Mouse (Mus musculus): ENCODE results near the gene Slc26a1. TPM values are rescaled to one million over a fixed set of nuclear protein-coding genes. Genes with fewer than 3 reads are reported as not detected.

The Slc26a1 gene
- total and polyA plus RNA-seq, 2 experiments from 2014 or later, result 3.9 to 6.9 TPM

DNA sequence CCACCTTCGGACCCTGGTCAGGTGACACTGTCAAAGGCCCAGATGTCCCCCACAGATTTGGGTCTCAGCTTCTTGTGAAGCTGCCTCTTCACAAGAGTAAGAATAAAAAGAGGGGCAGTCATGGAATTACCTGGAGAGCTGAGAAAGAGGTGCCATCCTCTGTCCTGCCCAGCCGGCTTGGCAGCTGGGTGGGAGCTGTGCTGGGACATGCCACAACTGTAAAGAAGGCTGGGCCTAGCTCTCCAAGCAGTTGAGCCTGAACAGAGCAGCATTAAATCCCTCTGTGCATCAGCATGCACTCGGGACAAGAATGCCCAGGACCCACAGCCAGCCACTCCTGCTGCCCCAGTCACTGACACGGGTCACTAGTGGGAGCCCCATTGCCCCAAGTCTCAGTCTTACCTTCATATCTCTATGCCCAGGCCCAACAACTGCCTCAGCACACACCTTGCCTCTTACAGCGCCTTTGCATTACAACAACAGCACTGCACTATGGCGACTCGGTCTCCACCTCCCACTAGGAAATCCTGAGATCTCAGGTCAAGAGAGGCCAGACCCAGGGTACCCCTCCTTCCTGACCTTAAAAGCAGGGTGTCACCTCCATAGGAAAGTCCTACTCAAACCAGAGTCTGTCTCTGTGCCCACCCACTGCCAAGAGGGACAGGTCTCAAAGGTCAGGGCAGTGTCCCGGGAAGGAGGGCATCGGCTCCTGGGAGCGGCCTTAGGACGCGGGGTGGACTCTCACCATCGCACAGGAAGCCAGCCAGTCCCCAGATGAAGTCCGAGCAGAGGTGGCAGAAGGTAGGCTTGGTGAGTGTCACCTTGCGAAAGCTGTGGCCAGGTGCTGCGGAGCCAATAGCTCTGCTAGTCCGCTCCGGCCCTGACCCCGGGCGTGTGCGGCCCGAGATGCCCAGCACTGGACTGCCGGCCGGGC, 15.4 kb downstream of the Slc26a1 start, which contains the start of gene Idua:
TSS of gene Idua (plus strand) at position 634 of the 934 bp plus-strand sequence.
- no peak for DNase-seq
- Histone ChIP-seq H3K4me3 (ENCODE audit: low read depth, low read length) (peak within 1 kb of the TSS; percentile 88), H3K4me1 (ENCODE audit: insufficient read depth) (peaks cover 8% of the 10 kb centered on the region), H3K9me3 (ENCODE audit: low read length) (no peaks in the 10 kb centered on the region), H3K27me3 (ENCODE audit: insufficient read depth, low read length) (no peaks in the 10 kb centered on the region), H3K36me3 (ENCODE audit: insufficient read depth) (peaks cover 27% of the 10 kb centered on the region), H3K9ac (peak within 1 kb of the TSS; percentile 93), H3K27ac (ENCODE audit: low read depth, low read length) (peak within 1 kb of the TSS; percentile 40; the same call in 1 of the 2 replicates), H3K4me2 (ENCODE audit: low read depth) (peak within 1 kb of the TSS; percentile 96)
- TF ChIP-seq CTCF (IDR thresholded peaks at IDR 0.05; ENCODE audit: low read depth), result no peak
- peak; percentile 40; the same call in 1 of the 2 replicates for ATAC-seq
- 12% methylated on average over 24 of the region's 24 CpGs for WGBS

DNA sequence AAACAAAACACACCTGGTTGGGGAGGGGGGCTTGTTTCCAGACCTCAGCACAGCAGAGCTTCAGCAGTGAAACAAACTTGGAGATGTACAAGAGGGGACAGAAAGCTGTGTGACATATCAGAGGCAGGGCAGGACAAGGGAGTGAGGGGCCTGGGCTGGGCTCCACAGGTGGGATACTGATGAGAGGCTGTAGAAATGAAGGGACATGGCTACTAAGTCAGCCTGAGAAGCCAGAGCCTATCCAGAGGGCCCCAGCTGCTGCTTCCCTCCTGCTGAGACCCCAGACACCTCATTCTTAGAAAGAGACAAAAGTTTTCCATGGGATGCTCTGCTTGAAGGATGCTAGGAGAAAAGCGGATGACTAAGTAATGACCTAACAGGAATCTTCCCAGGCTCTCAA, 16.8 kb downstream of the Slc26a1 start:
- ATAC-seq, result no peak
- WGBS, result 71% methylated on average over 1 of the region's 1 CpGs
- no peak for DNase-seq

GRCm38 (mm10) chr5:108657406-108657805, 18.0 kb downstream of the Slc26a1 start:
- no peak for TF ChIP-seq CTCF (IDR thresholded peaks at IDR 0.05; ENCODE audit: low read depth)
- Histone ChIP-seq H3K4me3 (ENCODE audit: low read depth, low read length) (no peak overlapping the region), H3K9me3 (ENCODE audit: low read length) (no peaks in the 10 kb centered on the region), H3K4me2 (ENCODE audit: low read depth) (no peak overlapping the region), H3K27me3 (ENCODE audit: insufficient read depth, low read length) (no peaks in the 10 kb centered on the region), H3K27ac (ENCODE audit: low read depth, low read length) (no peak overlapping the region), H3K36me3 (ENCODE audit: insufficient read depth) (peaks cover 52% of the 10 kb centered on the region), H3K4me1 (ENCODE audit: insufficient read depth) (peaks cover 8% of the 10 kb centered on the region), H3K9ac (no peak overlapping the region)
- no peak for DNase-seq
- ATAC-seq, result no peak
- 84% methylated on average over 5 of the region's 5 CpGs for WGBS

More for the DNA sequence above, 16.8 kb downstream of the Slc26a1 start:
- Histone ChIP-seq H3K9me3 (ENCODE audit: low read length) (no peaks in the 10 kb centered on the region), H3K27ac (ENCODE audit: low read depth, low read length) (no peak overlapping the region), H3K9ac (no peak overlapping the region; the same call in 1 of the 2 replicates), H3K4me1 (ENCODE audit: insufficient read depth) (peaks cover 8% of the 10 kb centered on the region), H3K27me3 (ENCODE audit: insufficient read depth, low read length) (no peaks in the 10 kb centered on the region), H3K4me3 (ENCODE audit: low read depth, low read length) (no peak overlapping the region), H3K36me3 (ENCODE audit: insufficient read depth) (peaks cover 40% of the 10 kb centered on the region), H3K4me2 (ENCODE audit: low read depth) (no peak overlapping the region)
- no peak for TF ChIP-seq CTCF (IDR thresholded peaks at IDR 0.05; ENCODE audit: low read depth)

DNA sequence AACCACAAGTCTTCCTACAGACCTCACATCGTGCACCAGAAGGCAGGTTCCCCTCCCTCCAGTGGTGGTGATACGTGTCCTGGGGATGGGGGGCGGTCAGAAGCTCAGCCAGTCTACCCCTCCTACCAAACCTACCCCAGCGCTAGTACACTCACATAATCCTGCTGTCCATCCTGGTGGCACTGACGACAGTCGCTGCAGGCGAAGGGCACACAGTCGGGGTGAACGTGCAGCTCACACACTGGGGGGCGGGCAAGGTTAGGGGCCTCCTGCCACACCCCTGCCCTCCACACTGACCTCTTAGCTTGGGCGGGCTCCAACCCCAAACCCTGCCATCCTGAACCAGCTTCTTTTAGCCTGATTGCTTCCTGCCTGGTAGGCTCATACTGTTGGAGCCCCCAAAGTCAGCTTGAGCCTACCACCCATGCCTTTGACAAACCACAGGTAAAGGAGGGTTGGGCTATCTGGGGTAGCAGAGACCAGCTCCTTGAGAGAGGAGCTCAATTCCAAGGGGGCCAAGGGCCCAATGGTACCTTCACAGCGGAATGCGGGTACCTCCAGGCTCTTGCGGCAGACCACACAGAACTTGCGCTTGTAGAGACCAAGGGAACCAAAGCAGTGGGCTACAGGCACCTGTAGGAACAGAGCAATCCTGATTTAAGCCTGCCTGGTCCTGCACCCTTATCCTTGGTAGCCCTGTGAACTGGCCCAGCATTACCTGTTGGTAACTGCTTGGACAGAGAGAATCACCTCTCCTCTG, 19.3 kb downstream of the Slc26a1 start:
- DNase-seq, result no peak
- 94% methylated on average over 15 of the region's 15 CpGs for WGBS
- H3K4me1 ChIP-seq (ENCODE audit: insufficient read depth), result peaks cover 8% of the 10 kb centered on the region

DNA sequence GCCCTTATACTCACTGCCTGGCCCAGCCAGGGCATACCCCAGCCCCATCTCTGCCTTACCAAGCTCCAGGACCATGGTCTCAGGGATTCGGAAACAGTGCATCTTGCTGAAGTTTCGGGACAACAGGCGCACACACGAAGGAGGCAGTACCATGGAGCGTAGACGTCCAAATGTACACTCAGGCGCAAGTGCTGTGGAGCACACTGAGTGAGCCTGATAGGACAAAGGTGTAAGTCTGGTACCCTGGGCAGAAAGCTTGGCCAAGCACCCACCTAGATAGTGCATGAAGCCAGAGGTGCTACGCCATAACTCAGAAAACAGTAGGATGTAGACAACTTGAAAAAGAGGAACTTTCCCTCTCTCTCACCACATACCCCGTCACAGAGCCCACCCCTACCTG, 20.0 kb downstream of the Slc26a1 start:
- Histone ChIP-seq H3K27me3 (ENCODE audit: insufficient read depth, low read length) (no peaks in the 10 kb centered on the region), H3K9me3 (ENCODE audit: low read length) (no peaks in the 10 kb centered on the region), H3K4me3 (ENCODE audit: low read depth, low read length) (no peak overlapping the region), H3K4me1 (ENCODE audit: insufficient read depth) (peaks cover 8% of the 10 kb centered on the region), H3K27ac (ENCODE audit: low read depth, low read length) (no peak overlapping the region), H3K36me3 (ENCODE audit: insufficient read depth) (peaks cover 67% of the 10 kb centered on the region), H3K4me2 (ENCODE audit: low read depth) (no peak overlapping the region), H3K9ac (no peak overlapping the region)
- ATAC-seq (no peak), DNase-seq (no peak)
- WGBS, result 96% methylated on average over 9 of the region's 9 CpGs
- TF ChIP-seq CTCF (IDR thresholded peaks at IDR 0.05; ENCODE audit: low read depth), result no peak

More for the DNA sequence above, 19.3 kb downstream of the Slc26a1 start:
- peaks cover 60% of the 10 kb centered on the region for H3K36me3 ChIP-seq (ENCODE audit: insufficient read depth)
- TF ChIP-seq CTCF (IDR thresholded peaks at IDR 0.05; ENCODE audit: low read depth), result no peak
- no peaks in the 10 kb centered on the region for H3K27me3 ChIP-seq (ENCODE audit: insufficient read depth, low read length)
- ATAC-seq, result no peak
- H3K9me3 ChIP-seq (ENCODE audit: low read length), result no peaks in the 10 kb centered on the region
- no peak overlapping the region for H3K27ac ChIP-seq (ENCODE audit: low read depth, low read length)
- no peak overlapping the region for H3K9ac ChIP-seq
- H3K4me3 ChIP-seq (ENCODE audit: low read depth, low read length), result no peak overlapping the region
- H3K4me2 ChIP-seq (ENCODE audit: low read depth), result no peak overlapping the region

GRCm38 (mm10) chr5:108654444-108654990, 20.9 kb downstream of the Slc26a1 start:
- ATAC-seq, result no peak
- Histone ChIP-seq H3K9me3 (ENCODE audit: low read length) (no peaks in the 10 kb centered on the region), H3K27ac (ENCODE audit: low read depth, low read length) (no peak overlapping the region), H3K4me1 (ENCODE audit: insufficient read depth) (peaks cover under 1% of the 10 kb centered on the region; the same call in 1 of the 2 replicates), H3K9ac (no peak overlapping the region), H3K36me3 (ENCODE audit: insufficient read depth) (peaks cover 75% of the 10 kb centered on the region), H3K27me3 (ENCODE audit: insufficient read depth, low read length) (no peaks in the 10 kb centered on the region), H3K4me3 (ENCODE audit: low read depth, low read length) (no peak overlapping the region), H3K4me2 (ENCODE audit: low read depth) (no peak overlapping the region)
- DNase-seq, result no peak
- TF ChIP-seq CTCF (IDR thresholded peaks at IDR 0.05; ENCODE audit: low read depth), result no peak
- WGBS, result 93% methylated on average over 10 of the region's 10 CpGs

All from forebrain, postnatal 0 days (tissue).